Mouse (Mus musculus) NIH3T3 (cell line): Measurements from ENCODE around the gene Man1a.

ENCODE experiments used
- DNase-seq: peaks from one replicate; pipeline ENCODE4 v3.0.0-alpha.2; 2012; ENCODE audit warnings: low read depth

Man1a gene

DNA sequence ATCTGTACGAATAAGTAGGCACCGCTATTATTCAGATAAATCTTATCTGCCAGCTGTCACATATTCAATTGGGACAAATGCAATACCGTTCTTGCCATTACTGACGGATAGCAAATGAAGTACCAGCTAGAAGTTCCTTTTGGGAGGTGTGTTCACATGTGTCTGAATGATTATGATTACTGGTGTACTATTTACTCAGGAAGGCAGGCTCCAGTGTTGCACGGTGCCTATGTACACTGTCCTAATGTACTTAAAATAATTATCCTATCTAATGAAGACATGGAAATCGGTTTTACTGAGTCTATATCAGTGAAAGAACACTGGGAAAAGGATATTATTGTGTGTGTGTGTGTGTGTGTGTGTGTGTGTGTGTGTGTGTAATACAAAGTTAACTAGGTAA, 160.7 kb downstream of the Man1a start:
- DNase-seq, result no peak

DNA sequence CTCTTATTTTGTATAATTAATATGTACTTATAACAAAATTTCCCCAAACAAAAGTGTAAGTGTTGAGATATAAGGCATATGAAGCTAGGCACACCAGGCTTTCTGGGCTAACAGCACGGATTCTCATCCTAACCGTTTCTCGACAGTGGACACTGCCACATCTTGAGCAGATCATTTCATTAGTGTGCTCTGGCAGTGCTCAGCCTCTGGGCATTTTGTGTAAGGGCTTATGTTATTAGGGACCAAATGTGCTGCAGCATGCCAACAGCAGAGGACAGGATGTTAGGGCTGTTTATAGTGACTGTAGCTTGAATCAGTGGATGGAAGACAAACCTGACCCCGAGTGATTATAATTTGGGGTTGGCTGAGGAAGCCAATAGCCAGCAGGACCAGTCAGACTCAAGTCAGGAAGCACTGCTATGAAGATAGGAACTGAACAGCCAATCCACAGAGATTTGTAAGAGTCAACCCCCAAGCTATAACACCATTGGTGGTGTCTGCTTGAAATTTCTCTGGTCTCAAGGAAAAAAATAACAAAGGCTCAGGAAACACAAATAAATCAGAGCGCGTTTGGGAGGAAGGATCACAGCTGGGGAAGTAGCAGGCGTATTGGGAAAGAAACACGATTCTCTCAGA, 161.3 kb downstream of the Man1a start:
- no peak for DNase-seq

DNA sequence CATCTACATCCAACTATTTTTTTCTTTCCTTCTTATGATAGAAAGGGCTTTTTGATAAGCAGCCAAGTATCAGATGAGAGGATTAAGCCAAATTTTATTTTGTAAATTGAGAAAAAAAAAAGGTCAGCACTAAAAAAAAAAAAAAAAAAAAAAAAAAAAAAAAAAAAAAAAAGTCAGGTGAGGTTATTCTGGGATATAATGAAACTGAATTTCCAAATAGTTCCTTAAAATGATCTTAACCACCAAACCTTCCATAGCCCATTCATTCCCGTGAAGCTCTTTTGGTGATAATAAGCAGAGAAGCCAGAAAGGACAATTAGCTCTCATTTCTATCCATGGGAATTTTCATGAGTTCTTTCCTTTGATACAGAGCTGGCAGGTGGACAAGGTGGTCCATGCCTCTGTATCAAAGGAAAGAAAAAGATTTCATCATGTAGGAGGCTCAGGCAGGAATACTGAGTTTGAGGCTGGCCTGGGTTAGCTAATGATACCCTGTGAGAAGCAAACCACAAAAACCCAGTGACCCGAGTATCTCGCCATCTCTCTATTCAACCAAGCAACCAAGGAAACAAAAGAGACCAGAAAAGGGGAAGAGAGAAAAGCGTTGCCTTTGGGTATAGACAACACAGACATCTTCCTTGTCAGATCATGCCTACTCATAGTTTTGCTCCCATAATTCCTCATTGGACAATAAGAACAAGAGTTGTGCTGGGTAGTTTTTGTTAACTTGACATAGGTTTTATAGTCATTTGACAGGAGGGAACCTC, 162.7 kb downstream of the Man1a start:
- DNase-seq, result no peak

DNA sequence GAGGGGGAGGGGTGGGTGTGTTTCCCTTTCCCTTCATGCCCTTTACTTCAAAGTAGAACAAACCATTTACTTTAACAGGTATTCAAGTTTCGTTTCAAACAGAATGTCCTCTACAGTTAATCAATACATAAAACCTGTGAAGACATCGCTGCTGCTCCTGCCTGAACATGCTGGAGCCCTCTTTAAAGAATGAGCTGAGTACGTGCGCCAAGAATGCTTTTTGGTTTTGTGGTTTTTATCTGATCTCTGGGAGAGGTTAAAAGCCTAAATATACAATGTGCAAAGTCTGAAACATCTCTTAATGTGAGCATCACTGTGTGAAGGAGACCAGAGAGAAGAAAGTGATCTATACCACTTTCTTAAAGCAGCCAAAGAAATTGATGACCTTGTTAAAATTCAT, 186.9 kb downstream of the Man1a start:
- DNase-seq, result no peak

DNA sequence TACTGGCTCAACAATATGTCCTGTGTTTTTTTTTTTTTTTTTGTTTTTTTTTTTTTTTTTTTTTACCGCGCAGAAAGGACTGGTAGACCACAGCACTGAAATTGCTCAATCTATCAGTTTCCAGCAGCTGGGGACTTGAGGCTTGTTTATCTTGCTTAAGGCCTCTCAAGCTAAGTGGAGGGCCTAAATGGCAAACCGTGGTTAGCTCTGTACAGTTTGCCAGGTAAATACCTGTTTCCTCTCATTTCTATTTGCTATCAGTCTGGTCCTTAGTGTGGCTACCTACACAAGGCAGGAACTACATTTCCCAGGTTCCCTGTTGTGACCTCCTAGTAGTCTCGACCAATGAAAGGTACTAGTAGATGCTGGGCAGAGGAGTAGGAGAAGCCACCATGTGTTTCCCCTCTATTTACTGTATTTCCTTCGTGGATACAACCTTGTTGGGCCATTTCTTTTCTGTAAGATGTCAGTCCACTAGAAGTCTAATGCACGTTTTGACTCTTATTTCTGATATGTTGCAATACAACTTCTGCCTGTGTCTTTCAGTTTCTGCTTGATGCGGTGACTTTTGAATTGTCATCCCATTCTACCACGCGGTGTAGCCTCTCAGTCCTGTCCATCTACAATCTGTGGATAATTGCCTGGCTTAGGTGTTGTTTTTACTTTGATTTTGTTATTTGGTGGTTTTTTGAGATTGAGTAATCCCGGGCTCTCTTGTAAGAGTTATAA, 187.9 kb downstream of the Man1a start:
- no peak for DNase-seq

DNA sequence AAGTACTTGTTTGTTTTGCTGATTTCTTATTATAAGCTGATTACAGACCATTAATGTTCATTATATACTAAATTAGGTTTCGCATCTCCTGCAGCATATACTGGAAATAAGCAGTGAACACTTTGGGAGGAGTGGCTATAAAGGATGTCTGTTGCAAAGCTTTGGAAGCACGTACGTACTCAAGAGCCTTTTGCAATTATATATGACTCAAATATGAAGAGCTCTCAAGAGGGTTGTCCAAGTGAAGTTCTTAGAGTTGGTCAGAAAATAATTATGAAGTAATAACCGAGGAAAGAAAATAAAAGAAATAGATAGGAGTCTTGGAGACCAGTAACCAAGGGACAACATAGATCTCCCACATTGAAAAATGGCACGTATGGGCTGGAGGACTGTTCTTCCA, 189.9 kb downstream of the Man1a start:
- DNase-seq, result no peak

DNA sequence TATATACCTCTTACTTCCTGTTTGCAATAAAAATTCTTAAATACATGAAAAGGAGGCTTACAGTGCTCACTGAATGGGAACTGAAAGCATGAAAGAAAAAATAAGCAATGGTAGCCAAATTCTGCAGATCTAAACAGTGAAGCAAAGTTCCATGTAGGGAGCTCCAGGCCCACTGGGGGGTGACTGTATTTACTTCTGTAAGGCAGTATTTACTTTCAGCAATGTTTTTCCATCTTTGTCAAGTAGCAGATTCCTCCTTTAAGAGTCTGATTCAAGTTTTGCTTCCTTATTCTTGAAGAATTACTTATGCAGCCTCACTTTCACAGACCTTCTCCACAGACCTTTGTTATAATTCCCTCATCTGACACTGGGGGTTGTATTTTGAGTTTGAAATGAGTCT, 195.1 kb downstream of the Man1a start:
- no peak for DNase-seq

DNA sequence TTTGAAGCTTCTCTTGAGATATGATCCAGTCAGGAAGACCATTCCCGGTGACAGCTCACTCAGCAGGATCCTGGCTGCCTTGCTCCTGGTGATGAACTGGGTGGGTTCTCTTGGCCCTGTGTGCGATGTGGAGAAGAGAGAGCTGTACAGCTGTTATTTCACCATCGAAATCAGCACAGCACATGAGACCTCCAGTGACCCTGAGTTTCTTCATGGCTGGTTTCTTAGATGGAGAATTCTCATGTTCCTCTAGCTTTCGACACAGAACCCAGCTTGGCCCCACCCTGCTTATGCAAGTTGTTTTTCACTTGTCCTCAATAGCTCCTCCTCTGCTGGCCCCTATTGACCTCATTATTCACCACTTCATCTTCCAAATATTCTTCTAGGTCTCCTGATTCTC, 200.5 kb downstream of the Man1a start:
- DNase-seq, result peak; percentile 31

DNA sequence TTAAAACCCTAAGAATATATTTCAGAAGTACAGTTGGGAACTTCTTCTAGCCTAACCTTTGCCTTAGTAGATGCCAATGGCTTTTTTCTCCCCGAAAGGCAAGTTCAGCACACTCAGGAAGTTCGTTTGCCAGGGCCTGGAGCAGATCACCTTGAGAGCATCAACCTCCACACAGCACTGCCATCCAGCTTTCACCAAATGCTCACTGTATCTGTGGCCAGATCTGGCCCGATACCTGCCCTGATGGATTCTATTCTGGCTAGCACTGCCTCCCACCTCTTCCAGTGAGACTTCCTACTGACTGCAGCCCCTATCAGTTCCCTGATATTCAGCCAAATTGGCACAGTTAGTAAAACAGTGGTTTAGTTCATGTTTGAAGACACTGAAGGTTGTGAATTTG, 202.2 kb downstream of the Man1a start:
- DNase-seq, result no peak

DNA sequence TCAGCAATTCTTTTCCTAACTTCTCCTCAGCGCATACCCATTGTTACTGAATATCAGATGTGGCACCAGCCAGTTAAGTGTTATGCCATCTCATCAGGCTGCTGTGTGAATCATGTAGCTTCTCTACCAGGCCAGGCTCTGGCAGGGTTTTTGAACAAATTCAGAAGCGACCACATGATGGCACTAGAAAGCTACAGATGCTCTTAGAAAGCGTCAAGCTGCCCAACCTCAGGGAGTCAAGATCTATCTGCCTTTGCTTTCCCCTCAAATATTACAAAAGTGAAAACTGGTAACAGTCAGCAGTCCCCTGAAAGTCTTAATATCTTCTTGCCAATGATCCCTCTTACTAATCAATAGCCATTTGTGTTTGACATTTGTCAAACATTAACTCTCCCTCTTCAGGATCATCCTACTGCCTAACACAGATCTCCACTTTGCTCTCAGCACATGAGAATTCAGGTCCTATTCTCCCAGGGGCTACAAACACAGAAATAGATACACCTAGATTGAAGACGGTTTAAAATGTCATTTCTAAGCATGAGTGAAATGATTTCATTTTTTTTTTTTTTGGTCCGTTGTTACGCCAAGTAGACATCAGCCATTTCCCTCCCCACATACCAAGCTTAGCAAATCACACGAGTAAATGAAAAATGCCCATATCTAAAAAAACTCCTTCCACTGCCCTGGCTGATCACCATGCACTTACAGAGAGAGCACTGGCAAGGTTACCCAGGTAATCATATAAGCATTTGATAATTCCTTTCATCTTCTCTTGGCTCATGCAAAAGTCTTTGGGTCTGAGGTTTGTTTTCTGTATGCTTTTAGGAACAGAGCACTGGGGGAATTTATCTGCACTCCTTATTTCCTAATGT, 212.7 kb downstream of the Man1a start:
- DNase-seq, result peak; percentile 90

DNA sequence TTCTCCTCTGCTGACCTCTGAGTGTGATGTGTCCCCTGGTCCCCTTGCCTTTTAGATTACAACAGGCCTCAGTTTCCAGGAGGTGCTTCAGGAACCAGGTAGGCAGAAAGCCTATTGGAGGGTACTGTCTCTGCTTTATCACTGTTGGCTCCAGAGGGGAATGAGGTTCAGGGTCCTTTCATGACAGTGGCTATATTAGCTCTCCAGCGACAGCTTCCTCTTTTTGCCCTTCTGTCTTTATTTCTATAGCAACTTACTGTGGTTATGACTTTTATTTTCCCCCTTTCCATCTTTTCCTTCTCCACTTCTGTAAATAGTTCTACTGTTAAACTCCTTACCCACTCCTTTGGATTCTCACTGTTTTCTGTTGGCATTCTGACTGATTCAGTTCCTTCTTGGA, 216.5 kb downstream of the Man1a start:
- no peak for DNase-seq

DNA sequence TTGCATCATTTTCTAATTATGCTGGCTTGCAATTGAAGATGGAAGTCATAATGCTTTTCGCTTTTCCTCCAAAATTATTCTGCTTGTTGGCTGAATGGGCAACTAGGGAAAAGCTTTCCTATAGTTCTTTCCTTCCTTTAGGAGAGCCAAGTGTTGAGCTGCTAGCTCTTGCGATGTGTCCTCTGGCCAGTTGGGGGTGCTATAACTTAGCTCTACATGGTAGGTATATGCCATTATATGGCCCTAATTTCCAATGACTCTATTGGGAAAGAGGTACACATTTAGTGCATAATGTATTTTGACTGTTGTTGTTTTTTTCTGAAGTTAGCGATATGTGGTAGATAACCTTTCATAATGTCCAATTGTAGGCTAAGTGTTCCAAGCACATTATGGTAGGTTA, 217.2 kb downstream of the Man1a start:
- peak; percentile 28 for DNase-seq
